Mouse (Mus musculus) spleen, adult 18-20 months (tissue): Measurements from ENCODE around the gene Tfeb.
A peak's percentile ranks its signal among the peaks of the same experiment; 100 is the strongest.

ENCODE experiments used
- DNase-seq, 2 experiments: peaks; one replicate each; pipeline ENCODE4 v3.0.0; 2022; ENCODE audit warnings: mixed read lengths in 2 of 2

Tfeb gene

DNA sequence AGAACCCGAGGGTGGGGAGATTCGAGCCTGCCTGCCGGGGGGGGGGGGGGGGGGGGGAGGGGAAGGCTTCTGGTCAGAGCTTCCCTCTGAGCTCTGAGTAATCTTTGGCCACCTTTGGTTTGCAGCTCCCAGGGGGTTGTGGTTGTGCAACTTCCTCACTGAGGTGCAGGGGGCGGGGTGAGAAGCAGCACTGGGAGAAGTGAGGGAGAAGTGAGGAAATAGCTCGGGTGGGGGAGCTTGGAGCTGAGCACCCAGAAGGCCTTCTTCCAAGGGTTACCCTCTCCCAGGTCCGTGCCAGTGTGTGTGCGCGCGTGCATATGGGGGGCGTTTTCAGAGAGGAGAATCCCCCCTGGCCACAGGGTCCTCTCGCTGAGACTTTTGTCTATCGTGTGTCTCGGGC, 17.4 kb downstream of the Tfeb start:
- peak; percentile 68 to 77 for DNase-seq

DNA sequence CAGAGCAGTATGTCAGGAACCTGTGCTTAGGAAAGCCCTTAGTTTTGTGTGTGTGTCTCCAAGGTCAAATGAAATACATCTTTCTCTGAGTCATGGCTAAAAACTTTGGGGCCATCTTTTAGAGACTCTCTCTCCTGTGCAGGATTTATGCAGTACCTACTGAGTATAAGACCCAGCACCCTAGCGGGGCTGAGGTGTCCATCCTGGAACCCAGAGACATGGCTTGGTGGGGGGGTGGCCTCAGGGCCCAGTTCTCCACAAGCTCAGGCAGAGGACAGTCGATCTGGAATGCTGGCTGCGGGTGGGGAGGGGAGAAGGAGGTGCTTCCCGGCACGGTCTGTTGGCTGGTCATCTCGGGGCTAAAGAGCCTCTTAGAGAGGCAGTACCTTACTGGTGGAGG, 19.5 kb downstream of the Tfeb start:
- DNase-seq, result no peak

DNA sequence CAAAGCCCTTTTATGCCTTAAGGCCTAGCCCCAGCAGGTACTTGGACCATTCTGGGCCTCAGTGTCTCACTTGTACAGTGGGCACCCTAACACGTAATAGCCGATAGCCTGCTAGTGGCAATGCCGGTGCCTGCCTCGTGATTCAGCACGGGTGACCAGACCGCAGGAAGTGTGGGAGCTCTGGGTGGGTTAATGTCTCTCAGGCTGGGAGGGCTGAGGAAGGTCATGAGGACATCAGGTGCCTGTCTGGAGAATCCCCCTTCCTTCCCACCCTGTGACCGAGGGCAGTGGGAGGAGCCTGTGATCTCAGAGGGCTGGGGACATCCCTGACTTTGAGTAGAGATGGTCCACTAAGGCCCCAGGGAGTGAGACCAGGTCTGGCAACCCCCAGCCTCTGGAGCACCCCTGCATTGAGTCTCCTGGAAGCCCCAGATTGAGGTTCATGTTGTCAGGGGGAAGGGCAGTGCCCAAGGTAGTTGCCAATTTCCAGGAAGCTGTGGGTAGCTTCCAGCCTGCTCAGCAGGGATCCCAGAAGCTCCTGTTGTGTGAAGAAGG, 20.3 kb downstream of the Tfeb start:
- DNase-seq, result no peak

DNA sequence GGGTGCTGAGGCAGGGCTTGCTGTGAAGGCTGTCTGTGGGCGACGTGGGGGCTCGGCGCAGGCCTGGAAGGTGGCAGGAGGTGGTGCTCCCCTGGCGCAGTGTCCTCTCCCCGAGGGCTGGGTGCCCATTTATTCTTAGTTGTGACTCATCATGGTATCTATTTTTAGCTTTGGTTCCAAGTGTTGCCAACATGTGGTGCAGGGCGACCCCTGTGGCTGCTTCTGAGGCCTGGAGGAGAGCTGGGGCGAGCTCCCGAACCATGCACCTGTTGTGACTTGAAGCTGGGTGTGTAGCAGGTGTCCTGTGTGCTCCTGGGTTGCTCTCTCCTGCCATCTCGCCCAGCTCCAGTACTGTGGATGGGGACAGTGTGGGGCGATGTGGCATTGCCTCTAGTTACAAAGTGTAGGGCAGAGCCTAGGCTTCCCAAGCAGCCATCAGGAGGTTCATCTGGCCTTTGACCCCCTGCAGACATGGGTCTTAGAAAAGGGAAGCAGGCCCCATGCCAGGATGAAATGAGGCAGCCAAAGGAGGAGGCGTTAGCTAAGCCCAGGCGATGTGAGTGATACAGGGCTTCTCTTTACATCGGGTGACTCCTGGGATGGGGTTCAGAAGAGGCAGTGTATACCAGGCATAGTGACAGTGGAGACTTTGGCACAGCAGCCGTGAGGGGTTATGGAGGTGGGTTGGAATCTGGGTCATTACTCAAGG, 23.0 kb downstream of the Tfeb start:
- no peak for DNase-seq

DNA sequence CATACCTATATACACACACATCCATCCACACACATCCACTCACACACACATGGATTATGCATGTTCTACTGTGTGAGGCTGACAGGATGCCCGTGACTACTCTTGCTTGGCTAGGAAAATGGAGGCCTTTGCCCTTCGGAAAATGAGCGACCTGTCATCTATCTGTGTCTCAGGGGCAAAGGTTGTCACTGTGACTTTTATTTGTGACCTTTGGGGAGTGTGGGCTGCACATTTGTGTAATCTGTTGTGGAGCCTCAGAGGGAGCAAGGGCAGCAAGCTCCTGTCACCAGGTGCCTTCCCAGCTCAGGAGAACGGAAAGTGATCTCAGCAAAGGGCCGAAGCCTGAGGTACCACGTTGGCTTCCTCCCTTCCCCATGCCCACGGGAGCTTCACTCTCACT, 25.2 kb downstream of the Tfeb start:
- no peak for DNase-seq

DNA sequence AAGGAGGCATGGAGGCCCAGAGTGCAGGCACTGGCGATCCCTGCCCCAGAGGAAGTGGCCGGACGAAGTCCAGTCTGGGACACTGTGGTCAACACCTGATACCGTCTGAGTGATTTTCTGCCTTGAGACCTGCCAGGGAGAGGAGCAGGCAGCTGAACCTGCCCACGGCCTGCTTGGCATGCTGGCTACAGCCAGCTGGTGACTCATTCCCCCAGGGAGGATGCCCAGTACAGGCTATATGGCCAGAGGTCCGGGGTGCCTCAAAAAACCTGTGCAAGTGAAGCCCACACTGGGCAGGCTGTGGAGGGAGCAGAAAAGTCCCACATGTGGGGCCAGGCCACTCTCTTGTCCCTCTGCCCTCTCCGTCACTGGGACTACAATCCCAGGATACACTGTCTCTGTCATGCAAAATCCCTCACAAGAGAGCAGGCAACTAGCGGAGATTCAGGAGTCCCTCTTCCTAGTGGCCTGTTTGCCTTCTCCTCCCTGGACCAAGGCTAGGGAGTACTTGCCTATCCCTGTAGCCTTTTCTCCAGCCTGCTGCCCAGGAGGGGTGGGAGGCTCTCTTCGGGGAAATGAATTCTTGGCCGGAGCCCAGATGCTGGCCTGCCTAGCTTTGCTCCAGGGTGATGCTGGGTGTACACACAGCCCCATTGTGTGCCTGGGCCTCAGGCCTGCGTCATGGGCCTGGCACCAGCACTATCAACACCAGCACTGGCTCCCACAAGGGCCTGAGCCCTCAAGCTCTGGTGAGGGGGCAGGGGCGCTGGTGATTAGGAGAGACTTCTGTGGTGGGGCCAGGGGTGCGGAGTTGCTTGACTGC, 25.9 kb downstream of the Tfeb start:
- DNase-seq, result no peak

DNA sequence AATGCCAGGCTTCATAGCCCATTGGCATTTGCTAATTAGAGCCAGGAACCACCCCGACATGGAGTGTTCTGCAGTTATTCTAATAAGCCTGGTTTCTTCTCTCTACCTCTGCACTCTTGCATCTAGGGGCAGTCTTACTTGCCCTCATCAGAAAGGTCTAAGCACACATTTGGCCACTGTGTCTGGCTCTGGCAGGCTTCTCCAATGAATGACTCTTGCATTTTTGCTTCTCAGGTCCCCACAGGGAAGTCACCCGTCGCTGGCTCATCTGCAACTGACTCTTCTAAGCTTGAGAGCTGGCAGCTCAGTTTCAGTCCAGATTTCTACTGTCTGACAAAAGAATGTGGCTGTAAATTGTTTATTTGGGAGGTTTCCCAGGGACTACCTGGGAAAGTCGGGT, 29.2 kb downstream of the Tfeb start:
- no peak for DNase-seq

DNA sequence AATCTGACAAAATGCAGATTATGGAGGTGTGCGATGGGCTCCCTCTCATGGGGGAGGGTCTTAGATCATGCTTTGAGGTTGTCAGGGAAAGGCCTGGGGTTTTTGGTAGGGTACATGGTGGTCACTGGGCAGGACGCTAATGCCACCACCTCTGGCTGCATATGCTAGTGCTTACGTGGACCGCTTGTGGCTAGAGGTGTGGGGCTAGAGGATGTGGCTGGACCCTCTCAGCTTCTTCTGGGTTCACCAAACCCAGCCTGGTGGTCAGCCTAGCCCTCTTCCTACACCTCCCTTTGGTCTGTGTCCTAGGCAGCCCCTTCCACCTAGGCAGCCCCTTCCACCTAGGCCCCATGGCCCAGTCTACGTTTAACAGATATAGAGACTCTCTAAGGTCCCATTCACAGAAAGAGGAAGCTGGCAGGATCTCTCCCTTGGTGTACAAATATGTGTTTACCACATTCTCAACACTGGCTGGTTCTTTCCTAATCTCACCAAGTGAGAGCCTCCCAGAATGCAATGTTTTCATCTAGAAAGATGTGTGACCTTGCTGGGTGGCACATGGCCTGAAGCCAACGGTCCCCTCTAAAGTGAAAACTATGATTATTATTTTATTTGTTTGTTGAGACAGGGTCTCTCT, 29.7 kb downstream of the Tfeb start:
- no peak for DNase-seq

DNA sequence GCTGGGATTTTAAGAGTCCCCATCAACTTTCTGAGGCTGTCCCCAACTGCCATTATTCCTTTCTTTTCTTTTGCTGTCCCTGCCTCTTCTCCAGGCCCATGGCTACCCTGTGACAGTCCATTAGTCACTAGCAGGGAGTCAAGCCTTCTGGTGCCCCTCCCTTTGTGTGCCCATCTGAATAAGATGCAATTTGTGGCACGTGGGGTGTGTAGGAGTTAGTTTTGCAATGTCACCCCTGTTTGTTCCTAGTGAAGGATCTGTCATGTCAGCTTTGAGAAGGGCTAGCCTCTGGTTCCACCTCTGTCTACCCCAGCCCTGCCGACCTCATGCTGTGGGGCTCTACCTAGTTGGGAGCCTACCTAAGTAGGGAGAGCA, 30.2 kb downstream of the Tfeb start:
- DNase-seq, result no peak

DNA sequence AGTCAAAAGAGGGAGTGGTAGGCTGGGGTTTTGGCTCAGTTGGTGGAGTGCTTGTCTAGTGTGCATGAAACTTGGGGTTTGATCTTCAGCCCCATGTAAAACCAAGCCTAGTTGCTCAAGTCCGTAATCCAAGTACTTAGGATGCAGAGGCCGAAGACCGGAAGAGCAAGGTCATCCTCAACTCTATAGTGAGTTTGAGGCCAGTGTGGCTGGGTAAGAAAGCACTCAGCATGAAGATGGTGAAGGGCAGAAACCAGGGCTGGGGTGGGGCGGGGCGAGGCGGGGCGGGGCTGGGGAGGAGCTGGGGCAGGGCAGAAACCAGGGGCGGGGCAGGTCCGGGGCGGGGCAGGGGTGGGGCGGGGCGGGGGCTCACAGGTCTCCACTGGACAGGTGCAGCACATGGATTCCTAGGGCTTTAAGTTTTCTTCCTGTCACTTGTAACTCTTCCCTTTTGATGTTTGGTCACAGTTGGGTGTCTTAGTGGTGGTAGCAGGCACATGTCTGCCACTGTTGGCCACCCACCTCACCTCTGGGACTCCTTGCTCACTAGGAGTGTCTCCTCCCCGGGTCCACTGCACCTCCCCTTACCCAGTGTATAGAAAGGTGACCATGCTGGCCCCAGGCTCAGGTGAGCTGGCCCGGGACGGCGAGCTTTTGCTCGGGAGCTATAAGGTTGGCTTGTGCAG, 30.8 kb downstream of the Tfeb start:
- no peak for DNase-seq

DNA sequence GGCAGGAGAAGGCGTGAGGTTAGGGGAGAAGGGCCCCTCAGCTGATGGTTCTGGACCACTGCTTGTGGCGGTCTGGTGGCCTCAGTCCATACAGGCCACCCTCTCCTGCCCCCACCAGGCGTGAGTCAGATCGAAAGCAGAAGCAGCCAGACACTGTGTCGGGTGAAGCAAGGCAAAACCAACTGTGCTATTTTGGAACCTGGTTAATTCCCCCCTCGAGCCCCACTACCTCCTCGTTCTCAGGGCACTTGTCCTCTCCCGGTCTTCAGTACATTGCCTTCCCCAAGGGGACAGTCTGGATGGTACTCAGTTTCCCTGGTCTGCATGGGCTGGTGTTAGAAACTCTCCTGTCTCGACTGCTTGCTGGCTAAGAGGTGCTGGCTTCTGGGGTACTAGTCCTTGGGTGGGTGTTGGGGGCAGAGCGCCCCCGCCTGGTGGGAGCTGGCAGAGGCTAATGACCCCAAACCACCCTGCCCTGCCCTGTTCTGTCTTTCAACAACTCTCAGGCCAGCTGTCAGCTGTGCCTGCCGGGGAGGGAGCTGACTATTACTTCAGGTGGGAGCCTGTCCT, 32.0 kb downstream of the Tfeb start:
- DNase-seq, result peak; percentile 83 to 86

DNA sequence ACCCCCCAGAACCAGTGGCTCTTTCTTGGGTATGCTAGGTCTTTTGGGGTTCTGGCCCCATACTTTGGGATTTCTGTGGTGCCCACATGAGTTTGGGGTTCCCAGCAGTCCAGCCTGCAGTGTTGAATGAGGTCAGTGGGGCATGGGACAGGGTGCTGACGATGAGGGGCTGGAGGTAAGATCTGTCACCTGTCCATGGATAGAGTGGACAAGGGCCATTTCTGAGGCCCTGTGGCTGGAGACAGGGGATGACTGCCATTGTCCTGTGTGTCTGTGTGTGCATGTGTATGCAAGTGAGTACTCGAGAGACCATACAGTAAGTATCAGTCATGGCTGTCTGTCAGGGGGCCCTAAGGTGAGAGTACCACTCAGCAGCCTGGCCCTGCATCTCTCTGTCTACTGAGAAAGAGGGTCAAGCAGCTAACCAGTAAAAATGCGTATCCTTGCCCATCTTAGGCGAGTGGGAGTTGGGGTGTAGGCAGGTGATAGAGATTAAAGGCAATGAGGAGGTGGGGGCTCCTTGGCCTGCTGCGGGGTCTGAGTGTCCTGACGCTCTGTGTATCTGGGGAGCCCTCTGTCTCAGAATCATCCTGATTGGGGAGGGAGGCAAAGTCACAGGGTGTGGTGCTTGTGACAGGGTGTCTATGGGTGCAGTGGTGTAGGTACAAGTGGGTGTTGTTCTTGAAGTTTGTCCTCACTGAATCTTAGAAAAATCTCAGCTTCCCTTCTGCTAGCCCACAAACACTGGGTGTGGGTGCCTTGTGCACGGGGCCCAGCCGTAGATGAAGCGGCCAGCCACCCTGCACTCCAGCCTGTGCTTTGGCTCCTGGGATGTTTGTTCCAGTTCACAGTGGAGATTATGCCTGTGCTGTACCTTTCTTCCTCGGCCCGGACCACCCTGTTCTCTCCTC, 32.8 kb downstream of the Tfeb start:
- no peak for DNase-seq

DNA sequence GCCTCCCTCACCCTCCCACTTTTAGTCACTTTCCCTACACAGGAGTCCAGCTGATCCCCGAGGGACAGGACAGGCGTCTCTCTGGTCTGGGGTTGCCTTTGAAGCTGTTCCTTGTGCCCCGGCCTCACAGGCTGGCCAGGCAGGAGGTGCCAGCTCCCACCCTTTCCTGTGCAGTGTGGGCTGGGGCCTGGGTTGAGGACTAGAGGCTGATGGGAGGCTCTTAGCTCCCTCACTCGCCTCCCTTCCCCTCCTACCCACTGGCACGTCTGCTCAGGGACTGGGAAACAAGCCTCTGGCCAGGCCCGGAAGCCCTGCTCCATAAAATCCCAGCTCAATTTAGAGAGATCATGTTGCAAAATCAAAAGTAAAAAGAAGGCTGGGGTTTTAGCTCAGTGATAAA, 36.8 kb downstream of the Tfeb start:
- DNase-seq, result no peak

DNA sequence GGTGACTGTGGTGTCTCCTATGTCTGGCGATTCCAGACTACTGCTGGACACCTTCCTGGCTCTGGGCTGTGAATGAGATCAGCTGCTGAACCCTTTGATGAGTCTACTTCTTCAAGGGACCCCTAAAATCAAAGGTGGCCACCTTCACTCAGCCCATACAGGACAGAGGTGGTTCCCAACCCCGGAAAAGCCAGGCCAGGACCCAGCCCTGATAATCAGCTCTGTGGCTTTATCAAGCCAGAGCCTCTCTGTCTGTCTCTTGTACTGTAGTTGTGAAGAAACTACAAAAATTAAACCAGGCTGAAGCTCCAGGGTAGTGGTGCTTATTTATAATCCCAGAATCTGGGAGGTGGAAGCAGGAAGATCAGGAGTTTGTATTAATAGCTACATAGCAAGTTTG, 40.3 kb downstream of the Tfeb start:
- DNase-seq, result no peak

DNA sequence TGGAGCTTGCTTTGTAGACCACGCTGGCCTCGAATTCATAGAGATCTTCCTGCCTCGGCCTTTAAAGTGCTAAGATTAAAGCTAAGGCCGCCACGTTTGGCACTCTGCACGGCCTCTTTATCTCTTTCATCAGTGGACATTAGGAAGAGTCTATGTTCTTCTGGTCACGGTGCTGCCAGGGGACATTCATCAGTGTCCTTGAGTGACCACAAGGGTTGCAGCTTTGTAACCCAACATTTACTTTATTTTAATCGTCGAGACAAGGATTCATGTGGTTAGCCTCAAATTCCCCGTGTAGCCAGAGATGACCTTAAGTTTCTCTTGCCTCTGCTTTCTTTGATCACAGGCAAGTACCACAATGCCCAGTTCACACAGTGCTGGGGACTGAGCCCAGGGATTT, 43.6 kb downstream of the Tfeb start:
- no peak for DNase-seq

DNA sequence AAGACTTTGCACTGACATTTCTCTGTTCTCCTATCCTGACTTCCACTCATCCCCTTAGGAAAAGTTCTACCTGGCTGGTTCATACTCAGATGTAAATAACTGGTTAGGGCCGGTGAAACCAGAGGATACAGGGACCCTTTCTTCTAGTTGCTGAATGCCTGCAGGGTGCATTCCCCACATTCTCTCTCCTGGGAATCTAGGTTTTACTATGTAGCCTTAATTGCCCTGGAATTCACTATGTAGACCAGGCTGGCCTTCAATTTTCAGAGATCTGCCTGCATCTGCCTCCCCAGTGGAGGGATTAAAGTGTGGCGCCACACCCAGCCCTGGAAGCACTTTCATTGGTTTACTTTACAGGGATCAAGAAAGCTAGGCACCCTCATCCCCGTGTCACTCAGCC, 45.7 kb downstream of the Tfeb start:
- DNase-seq, result no peak

DNA sequence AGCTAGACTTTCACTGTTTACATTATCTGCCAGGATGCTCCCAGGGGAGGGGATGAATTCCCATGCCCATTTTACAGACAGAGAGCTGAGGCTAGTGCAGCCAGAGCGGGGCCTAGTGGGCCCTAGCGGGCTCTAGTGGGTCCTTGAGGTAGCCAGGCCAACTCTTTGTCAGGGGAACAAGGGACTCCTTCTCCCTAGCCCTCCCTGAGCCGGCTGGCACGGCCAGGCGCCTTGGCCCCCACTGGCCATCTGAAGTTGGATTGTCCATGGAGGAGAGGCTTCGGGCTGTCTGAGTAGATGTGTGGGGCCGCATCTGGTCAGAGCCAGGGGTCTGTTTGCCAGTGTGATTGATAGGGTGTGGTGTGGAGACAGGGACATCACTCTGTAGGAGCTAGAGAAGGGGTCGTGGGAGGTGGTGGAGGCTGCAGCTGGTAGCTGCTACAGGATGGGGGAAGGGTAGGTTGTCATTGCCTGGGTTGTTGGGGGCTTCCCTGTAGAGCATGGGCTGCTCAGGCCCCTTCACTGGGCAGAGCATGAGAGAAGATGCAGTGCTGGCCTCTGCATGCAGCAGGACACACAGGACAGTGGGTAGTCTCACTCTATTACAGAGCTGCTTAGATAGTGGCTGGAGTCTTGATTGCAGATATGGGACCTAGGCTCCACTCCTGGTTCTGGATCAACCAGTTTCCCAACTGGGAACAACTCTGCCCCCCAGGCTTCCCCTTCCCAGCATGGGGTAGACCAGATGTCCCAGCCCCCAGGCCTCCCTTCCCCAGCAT, 46.8 kb downstream of the Tfeb start:
- no peak for DNase-seq

DNA sequence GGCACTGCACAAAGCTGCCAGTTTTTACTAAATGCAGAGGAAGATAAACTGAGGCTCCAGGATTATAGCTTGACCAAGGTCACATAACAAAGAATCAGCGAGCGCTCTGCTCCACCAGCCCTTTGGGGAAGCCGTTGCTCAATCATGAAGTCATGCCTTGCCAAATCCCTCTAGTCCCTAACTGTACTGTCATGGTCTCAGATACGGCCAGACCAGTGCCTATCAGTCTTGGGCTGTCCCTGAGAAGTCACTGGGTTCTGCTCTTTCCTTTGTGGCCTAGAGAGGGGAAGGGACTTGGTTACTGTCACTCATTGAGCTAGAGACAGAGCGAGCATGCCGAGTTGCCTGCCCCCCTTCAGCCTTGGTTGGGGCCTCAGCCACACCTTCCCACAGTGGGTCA, 47.6 kb downstream of the Tfeb start:
- no peak for DNase-seq

DNA sequence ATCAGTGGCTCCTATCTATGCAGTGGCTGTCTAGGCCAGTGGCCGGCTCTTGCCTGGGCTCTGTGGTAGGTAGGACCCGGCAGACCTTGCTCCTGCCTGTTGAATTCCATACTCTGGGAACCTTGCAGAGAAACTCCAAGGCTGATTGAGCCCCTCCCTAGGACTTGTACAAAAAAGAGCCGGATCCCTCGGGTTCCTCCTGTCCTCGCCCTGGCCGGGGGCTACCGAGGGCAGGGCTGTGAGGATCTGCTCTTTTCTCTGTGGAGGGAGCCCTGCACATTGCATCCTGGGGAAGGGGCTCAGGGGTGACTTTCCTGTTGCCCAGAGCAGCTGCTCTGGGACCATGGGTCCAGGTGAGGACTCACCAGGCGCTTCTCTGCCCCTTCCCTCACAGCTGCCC, 50.8 kb downstream of the Tfeb start:
- DNase-seq, result no peak

DNA sequence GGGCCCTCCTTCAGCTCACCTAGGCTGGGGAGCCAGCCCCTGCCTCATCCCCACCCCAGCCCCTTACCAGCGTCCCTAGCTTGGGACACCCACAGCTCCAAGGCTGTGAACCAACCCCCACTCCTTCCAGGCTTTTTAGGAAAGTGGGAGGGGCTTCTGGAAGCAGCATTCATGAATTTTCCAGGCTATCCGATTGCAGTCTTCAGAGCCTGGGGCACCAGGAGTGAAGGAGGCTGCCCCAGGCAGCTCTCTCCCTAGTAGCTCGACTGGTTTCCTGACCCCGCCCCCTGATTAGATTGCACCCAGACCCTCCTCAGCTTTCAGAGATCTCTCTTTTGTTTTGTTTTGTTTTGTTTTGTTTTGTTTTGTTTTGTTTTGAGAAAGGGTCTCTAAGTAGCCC, 51.5 kb downstream of the Tfeb start:
- DNase-seq, result no peak

DNA sequence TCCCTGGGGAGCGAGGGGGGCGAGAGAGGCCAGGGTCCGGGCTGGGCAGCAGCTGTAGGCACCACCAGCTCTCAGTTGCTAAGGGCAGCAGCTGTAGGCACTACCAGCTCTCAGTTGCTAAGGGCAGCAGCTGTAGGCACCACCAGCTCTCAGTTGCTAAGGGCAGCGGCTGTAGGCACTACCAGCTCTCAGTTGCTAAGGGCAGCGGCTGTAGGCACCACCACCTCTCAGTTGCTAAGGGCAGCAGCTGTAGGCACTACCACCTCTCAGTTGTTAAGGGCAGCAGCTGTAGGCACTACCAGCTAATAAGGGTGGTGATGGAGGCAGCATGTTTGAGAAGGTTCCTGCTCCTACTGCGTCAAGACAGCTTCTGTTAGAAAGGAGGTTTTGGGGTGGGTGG, 52.2 kb downstream of the Tfeb start:
- DNase-seq, result no peak
